Mouse (Mus musculus) cerebellum, adult 2 months (tissue): ENCODE results near the gene Themis2.

ENCODE experiments used
- CTCF ChIP-seq: fragments of 200-500 bp; IDR thresholded peaks from 2 replicates; pipeline ENCODE4 v1.5.1; 2011; ENCODE audit warnings: low read depth, mild to moderate bottlenecking, control low read depth, low read length, moderate library complexity, borderline replicate concordance; ENCODE audit not compliant: insufficient read depth
- POLR2A ChIP-seq: fragments of 200-500 bp; IDR thresholded peaks from 2 replicates; pipeline ENCODE4 v1.6.1; 2011; ENCODE audit warnings: low read length, control low read depth, borderline replicate concordance; ENCODE audit not compliant: insufficient read depth

DNA sequence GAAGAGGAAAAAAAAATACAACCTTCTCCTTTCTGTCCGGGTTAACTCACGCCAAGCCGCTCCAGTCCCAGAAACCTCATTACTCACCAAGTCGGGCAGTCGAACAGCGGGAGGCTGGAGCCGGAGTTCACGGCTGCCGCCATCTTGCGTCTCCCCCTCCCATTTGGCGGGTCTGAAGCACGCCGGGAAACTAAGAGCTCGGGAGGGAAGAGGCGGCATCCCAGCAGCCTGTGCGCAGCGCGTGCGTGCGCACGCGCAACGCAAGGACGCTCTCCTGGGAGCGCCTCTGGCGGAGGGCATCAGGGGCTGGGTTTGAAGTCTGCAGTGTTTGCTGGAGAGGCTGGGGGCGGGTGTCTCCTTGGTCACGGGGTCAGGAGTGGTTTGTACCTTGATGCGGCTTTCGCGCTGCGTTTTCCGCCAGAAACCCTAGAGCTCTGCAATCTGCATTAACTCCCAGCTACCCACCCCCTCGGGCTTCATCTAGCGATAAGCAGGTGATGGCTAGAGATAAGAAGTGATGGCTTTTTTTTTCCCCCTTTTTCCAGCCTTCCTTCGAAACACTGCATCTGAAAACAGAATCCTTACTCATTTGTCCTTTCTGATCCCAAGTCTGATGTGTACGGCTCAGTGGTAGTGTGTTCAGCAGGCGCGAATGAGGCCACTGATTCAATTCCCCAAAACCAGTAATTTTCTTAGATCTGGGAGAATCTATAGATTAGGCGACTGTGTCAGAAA, 47.0 kb upstream of the Themis2 start, which contains the start of gene Ppp1r8:
- TF ChIP-seq CTCF, result no peak; the same call in 1 of the 2 replicates
- TF ChIP-seq POLR2A, result peak; percentile 94
